Mouse (Mus musculus): ENCODE measurements around the gene Psd.

Gene Psd

GRCm38 (mm10) chr19:46306751-46307289, 20.1 kb downstream of the Psd start:
- DNase-seq (ENCODE audit: low read depth, low spot score): no peak

GRCm38 (mm10) chr19:46306268-46306610, 20.7 kb downstream of the Psd start:
- no peak for DNase-seq (ENCODE audit: low read depth, low spot score)

DNA sequence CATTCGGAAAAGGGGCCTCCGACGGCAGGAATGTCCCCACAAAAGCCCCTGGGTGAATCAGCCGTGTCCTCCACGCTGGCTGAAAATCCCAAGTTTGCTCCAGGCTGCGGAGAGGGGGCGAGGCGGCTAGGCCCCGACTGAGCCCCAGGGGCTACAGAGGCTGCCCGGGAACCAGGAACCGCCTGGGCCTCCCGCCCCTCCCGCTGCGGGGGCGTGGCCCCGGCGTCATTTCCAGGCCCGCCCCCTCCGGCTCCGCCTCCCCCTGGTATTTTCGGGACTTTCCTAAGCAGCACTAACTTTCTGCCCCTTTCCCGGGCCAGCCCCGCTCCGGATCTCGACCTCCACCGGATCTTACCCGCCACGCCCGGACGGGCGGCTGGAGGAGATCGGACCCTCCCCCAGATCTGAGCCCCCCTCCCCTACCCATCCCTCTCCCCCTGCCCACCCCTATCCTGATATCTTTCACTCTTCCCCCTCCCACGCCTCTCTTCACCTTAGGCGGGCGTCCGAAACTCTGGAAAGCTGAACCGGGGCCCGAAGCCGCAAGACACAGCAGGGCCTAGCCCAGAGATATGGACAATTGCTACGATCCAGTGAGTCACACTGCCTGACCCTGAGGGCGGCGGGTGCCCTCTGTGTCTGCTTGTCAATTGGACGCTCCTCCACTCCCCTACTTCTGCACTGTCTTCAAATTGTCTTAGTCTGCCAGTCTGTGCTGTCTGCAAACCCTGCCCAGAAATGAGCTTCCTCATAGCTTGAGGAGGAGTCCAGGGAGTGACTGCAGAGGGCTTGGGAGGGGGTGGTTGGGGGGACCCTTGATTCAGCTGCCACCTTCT, 21.3 kb downstream of the Psd start:
- no peak for DNase-seq (ENCODE audit: low read depth, low spot score)

DNA sequence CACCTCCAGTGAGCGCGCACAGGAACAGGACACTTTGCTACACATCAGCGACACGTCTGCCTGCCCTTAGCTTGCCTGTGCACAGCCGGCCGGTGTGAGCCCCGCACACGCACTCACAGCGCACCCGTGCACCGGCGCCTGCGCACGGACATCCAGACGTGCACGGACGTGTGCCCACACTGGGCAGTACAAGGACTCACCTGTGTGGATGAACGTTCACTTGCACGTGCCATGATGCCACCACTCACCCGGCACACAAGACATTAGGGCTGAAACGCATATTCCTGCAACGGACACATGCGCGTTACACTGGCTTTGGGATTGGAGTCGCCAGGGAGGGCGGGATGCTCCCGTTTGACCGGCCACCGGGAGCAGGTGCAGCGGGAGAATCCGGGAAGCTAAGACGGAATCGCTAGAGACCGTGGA, 22.0 kb downstream of the Psd start:
- no peak for DNase-seq (ENCODE audit: low read depth, low spot score)

DNA sequence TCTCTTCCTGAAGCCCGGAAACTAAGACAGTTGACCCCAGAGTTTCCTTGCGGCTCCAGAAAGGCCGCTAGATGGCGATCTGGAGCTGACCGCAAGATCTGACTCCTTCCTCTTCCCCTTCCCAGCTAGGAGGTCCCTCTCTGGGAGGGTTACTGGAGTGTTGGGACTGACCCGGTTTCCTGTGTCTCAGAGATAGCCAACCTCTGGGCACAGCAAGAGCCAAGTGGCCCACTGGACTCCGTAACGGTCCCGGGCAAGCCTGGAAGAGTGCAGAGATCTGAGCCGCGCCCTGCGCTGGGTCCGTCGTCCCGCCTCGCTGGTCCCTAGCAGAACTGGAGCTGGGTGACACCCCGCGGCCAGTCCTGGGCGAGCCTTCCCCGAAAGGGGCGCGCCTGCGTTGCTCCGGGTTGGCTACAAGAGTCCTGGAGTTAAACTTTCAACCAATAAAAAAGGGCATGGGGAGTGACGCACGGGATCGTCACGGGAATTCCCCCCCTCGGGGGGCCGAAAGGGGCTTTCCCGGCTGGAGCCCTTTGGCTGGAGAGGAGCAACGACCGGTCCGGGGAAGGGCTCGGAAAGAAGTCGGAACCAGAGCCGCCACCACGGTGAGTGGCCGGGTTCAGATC, 22.6 kb downstream of the Psd start, which contains the start of gene Nfkb2:
TSS of gene Nfkb2 (plus strand) at position 105 of the 626 bp plus-strand sequence.
- DNase-seq (ENCODE audit: low read depth, low spot score): peak; percentile 69

GRCm38 (mm10) chr19:46303251-46304215, 23.4 kb downstream of the Psd start:
- no peak for DNase-seq (ENCODE audit: low read depth, low spot score)

DNA sequence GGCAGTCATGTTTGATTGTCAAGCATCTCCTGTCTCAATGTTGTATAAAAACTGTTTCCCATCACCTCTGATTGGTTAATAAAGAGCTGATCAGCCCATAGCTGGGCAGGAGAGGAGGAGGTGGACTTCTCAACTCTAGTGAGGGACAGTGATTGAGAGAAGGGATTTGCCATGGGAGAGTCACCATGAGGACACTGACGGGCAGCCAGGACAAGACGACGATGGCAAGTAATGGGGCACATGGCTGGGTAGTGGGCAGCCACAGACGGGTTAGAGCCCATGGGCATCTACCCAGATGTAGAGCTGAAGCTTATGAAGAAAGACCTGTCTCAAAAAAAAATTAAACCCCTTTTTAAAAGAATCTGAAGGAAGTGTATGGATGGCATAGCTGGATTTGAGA, 24.4 kb downstream of the Psd start:
- no peak for DNase-seq (ENCODE audit: low read depth, low spot score)

DNA sequence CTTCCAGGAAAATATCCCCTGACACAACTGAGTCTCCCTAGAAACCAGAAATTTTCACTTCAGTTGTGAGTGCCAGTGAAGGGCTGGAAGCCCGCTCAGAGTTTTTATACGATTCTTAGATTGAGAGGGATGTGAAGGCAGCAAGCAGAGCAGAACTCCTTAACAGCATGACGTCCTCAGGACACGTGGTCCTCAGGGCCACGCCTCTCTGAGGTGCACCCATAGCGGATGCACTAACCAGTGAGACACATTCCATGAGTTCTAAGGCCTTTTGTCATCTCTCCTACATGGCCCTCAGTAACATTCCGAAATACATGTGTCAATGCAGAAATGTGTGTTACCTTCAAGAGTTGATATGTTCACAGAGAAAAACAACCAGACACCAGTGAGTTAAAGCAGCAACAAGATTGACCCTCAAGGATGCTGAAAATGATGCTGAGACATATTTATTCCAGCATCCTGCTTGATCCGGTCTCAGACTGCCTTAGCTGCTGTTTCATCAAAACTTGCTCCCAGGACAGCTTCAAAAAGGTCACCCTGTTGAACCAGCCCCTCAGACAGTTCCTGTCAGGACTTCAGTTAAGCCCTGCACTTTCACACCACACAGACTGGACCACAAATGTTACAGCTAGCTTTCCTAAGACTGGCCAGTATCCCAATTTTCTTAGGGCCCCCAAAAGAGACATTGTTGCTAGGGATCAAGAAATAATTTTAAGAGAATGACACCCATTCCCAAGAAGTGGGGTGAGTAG, 26.5 kb downstream of the Psd start:
- no peak for DNase-seq (ENCODE audit: low read depth, low spot score)

DNA sequence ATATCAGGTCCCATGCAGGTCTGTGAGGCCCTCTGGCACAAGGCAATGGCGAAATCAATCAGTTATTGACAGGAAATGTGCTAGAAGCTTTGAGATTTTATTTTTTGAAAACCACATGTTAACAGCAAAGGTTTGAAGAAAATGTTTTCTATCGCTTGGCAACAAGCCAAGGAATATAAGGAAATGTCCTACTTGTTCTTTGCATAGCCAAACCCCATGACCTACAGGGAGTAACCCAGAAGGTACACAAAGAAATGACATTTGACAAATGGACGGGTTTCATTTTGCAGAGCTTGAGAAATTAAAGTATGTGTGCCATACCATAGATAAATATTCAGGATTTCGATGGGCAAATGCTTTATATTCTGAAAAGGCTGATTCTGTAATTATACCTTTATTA, 30.0 kb downstream of the Psd start:
- no peak for DNase-seq (ENCODE audit: low read depth, low spot score)

- no peak for DNase-seq (ENCODE audit: low read depth, low spot score)
These were observed 36.3 kb downstream of the Psd start for GRCm38 (mm10) chr19:46290535-46291105.

GRCm38 (mm10) chr19:46287566-46287965, 39.4 kb downstream of the Psd start:
- DNase-seq (ENCODE audit: low read depth, low spot score): no peak

DNA sequence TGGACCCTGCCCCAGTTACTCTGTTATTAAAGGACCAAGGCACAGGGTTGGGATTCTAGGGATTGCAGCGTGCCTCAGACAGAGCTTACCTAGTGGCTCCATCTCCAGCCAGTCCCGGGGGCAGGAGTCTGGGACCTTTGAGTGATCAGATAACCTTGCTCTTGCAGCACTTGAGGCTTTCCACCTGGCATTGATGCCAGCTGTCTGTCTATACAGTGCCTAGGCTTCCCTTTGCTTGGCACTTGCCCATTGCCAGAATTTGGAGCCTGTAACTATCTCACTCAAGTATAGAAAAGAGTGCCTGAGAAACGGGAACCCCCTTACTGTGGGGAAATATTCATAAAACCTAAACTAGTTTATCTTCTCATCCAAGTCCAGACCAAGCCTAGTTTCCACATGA, 40.0 kb downstream of the Psd start:
- no peak for DNase-seq (ENCODE audit: low read depth, low spot score)

- no peak for DNase-seq (ENCODE audit: low read depth, low spot score)
These were observed 40.9 kb downstream of the Psd start for GRCm38 (mm10) chr19:46286047-46286446.

DNA sequence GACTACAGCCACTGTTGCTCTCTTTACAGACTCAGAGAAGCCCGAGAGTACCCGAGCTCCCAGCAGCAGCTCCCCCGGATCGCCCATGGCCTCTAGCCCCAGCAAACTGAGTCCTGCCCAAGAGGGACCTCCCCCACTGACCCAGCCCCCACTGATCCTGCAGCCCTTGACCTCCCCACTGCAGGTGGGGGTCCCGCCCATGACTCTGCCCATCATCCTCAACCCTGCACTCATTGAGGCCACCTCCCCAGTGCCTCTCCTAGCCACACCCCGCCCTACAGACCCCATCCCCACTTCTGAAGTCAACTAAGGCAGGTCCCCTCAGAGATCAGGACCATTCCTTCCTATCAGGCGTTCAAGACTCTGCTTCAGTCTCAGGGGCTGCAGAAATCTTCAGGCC, 41.3 kb downstream of the Psd start:
- no peak for DNase-seq (ENCODE audit: low read depth, low spot score)

GRCm38 (mm10) chr19:46284686-46285085, 42.3 kb downstream of the Psd start:
- no peak for DNase-seq (ENCODE audit: low read depth, low spot score)

GRCm38 (mm10) chr19:46282081-46282849, 44.7 kb downstream of the Psd start:
- DNase-seq (ENCODE audit: low read depth, low spot score): no peak

- DNase-seq (ENCODE audit: low read depth, low spot score): peak; percentile 4
These were observed 51.6 kb downstream of the Psd start for GRCm38 (mm10) chr19:46275307-46275706.

DNA sequence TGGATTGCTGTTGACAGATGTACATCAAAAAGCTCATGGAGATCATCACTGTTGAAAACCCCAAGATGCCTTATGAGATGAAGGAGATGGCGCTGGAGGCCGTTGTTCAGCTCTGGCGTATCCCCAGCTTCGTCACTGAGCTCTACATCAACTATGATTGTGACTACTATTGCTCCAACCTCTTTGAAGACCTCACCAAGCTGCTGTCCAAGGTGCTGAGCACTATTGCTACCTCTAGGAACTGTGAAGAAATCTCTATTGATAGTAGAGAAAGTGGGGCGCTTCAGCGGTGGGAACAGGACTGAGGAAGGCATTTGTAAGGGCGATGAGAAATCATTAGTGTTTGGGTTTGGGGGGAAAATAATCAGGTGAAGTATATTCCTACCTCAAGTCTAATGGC, 62.2 kb downstream of the Psd start:
- no peak for DNase-seq (ENCODE audit: low read depth, low spot score)

Measured in retina, postnatal 7 days (tissue).